Mouse (Mus musculus): ENCODE data around the gene Tmem183a. TPM values are rescaled to one million over a fixed set of nuclear protein-coding genes. Genes with fewer than 3 reads are reported as not detected.

The Tmem183a gene
- total RNA-seq (2021), result 10 to 100 TPM; 12.3 to 12.4 TPM
- long read RNA-seq, experiment 1, transcript Tmem183a-201 (8 exons, 3,149 nt), result major isoform, 9 of 22 reads
- long read RNA-seq, experiment 1, transcript Tmem183a-205 (9 exons, 1,689 nt), result minor isoform, 8 of 22 reads
- long read RNA-seq, experiment 1, partial matches to known transcripts, result 0 of 22 reads
- long read RNA-seq, experiment 1, other reads (novel, unspliced or antisense), result 5 of 22 reads
- long read RNA-seq, experiment 2, transcript Tmem183a-205 (9 exons, 1,689 nt), result major isoform, 9 of 28 reads
- long read RNA-seq, experiment 2, transcript Tmem183a-201 (8 exons, 3,149 nt), result minor isoform, 5 of 28 reads
- long read RNA-seq, experiment 2, partial matches to known transcripts, result 5 of 28 reads
- long read RNA-seq, experiment 2, other reads (novel, unspliced or antisense), result 9 of 28 reads

- DNase-seq, result peak; percentile 99
- intact Hi-C loops (cut with DNase I), result loop anchor here (1.0 to 10.0 kb wide), 3 partner anchors 57 to 243 kb away; partner anchors contain the start of gene Klhl12
- H3K4me3 ChIP-seq, result peak within 1 kb of the TSS; percentile 97
- TF ChIP-seq CTCF (IDR thresholded peaks at IDR 0.05), result no peak
- H3K27ac ChIP-seq, result peak within 1 kb of the TSS; percentile 97
Observed at GRCm38 (mm10) chr1:134361857-134362212, at the start of gene Tmem183a. Gene Tmem183a (minus strand): TSS chr1:134361979.

- intact Hi-C loops (cut with DNase I), result loop anchor here (5.0 kb wide), 1 partner anchor 41 kb away; no protein-coding TSS in a partner anchor
- H3K4me3 ChIP-seq, result no peak overlapping the region
- H3K27ac ChIP-seq, result peak overlapping the region; percentile 50
- no peak for DNase-seq
- TF ChIP-seq CTCF (IDR thresholded peaks at IDR 0.05), result no peak
Observed at GRCm38 (mm10) chr1:134408080-134408479, 46.3 kb upstream of the Tmem183a start.

- intact Hi-C loops (cut with DNase I), result loop anchor here (5.0 kb wide), 1 partner anchor 39 kb away; no protein-coding TSS in a partner anchor
- TF ChIP-seq CTCF (IDR thresholded peaks at IDR 0.05), result no peak
- Histone ChIP-seq H3K27ac (peak overlapping the region; percentile 96), H3K4me3 (peak overlapping the region; percentile 90)
- no peak for DNase-seq
Observed at GRCm38 (mm10) chr1:134406414-134406771, 44.6 kb upstream of the Tmem183a start.

- Histone ChIP-seq H3K27ac (peak within 1 kb of the TSS; percentile 96), H3K4me3 (peak within 1 kb of the TSS; percentile 90)
- no peak for TF ChIP-seq CTCF (IDR thresholded peaks at IDR 0.05)
- intact Hi-C loops (cut with DNase I), result loop anchor here (5.0 kb wide), 1 partner anchor 38 kb away; no protein-coding TSS in a partner anchor
- DNase-seq, result peak; percentile 87
Observed at GRCm38 (mm10) chr1:134405509-134406413, 44.0 kb upstream of the Tmem183a start, which contains the start of gene Cyb5r1. Gene Cyb5r1 (plus strand): TSS chr1:134405559.

GRCm38 (mm10) chr1:134399735-134400134, 38.0 kb upstream of the Tmem183a start:
- TF ChIP-seq CTCF (IDR thresholded peaks at IDR 0.05), result peak; percentile 34; the same call in 1 of the 2 replicates
- Histone ChIP-seq H3K27ac (no peak overlapping the region), H3K4me3 (no peak overlapping the region)
- intact Hi-C loops (cut with DNase I), result no loop called here
- no peak for DNase-seq

GRCm38 (mm10) chr1:134398210-134398609, 36.4 kb upstream of the Tmem183a start:
- no peak for TF ChIP-seq CTCF (IDR thresholded peaks at IDR 0.05)
- intact Hi-C loops (cut with DNase I), result no loop called here

GRCm38 (mm10) chr1:134393827-134394226, 32.0 kb upstream of the Tmem183a start:
- no peak for DNase-seq
- TF ChIP-seq CTCF (IDR thresholded peaks at IDR 0.05), result no peak
- Histone ChIP-seq H3K4me3 (no peak overlapping the region), H3K27ac (no peak overlapping the region)
- intact Hi-C loops (cut with DNase I), result no loop called here

More at GRCm38 (mm10) chr1:134398210-134398609, 36.4 kb upstream of the Tmem183a start:
- DNase-seq, result no peak
- H3K27ac ChIP-seq, result no peak overlapping the region
- H3K4me3 ChIP-seq, result no peak overlapping the region

GRCm38 (mm10) chr1:134385666-134386065, 23.9 kb upstream of the Tmem183a start, which contains the start of gene 4933406M09Rik:
Gene 4933406M09Rik (plus strand): TSS chr1:134385940.
- no peak within 1 kb of the TSS for H3K4me3 ChIP-seq
- intact Hi-C loops (cut with DNase I), result no loop called here
- TF ChIP-seq CTCF (IDR thresholded peaks at IDR 0.05), result no peak
- peak within 1 kb of the TSS; percentile 68 for H3K27ac ChIP-seq
- no peak for DNase-seq

GRCm38 (mm10) chr1:134385176-134385575, 23.4 kb upstream of the Tmem183a start:
- Histone ChIP-seq H3K27ac (peak overlapping the region; percentile 68), H3K4me3 (no peak overlapping the region)
- DNase-seq, result no peak
- intact Hi-C loops (cut with DNase I), result no loop called here
- no peak for TF ChIP-seq CTCF (IDR thresholded peaks at IDR 0.05)

- no peak for DNase-seq
- TF ChIP-seq CTCF (IDR thresholded peaks at IDR 0.05), result no peak
- Histone ChIP-seq H3K4me3 (no peak overlapping the region), H3K27ac (peak overlapping the region; percentile 68; the same call in 1 of the 2 replicates)
- intact Hi-C loops (cut with DNase I), result no loop called here
Observed at GRCm38 (mm10) chr1:134384581-134384980, 22.8 kb upstream of the Tmem183a start.

GRCm38 (mm10) chr1:134381795-134382625, 20.2 kb upstream of the Tmem183a start:
- intact Hi-C loops (cut with DNase I), result no loop called here
- Histone ChIP-seq H3K27ac (peak overlapping the region; percentile 83), H3K4me3 (peak overlapping the region; percentile 60)
- TF ChIP-seq CTCF (IDR thresholded peaks at IDR 0.05), result no peak
- DNase-seq, result no peak

- Histone ChIP-seq H3K4me3 (no peak overlapping the region), H3K27ac (peak overlapping the region; percentile 83)
- no peak for TF ChIP-seq CTCF (IDR thresholded peaks at IDR 0.05)
- intact Hi-C loops (cut with DNase I), result no loop called here
- no peak for DNase-seq
Observed at GRCm38 (mm10) chr1:134381051-134381450, 19.3 kb upstream of the Tmem183a start.

All from gastrocnemius, adult 2 months (tissue).